Mouse (Mus musculus) neural tube, embryonic 11.5 days (tissue): ENCODE data around the gene Elmod1. TPM values are rescaled to one million over a fixed set of nuclear protein-coding genes. Genes with fewer than 3 reads are reported as not detected.

Source experiments
- ATAC-seq: fragments of 200-750 bp; cut with Nextera tagmentation; 2 replicates; pipeline ENCODE4 v1.8.0; 2017; ENCODE audit warnings: moderate number of reproducible peaks, mild to moderate bottlenecking, moderate TSS enrichment, moderate library complexity; ENCODE audit not compliant: insufficient read depth, low FRiP score, low TSS enrichment
- DNase-seq: peaks from one replicate; pipeline ENCODE4 v3.0.0-alpha.2; 2015; ENCODE audit warnings: low spot score
- H3K27ac ChIP-seq: fragments of 300-500 bp; sonication (generic); 2 replicates; pipeline ENCODE4 v1.5.1; 2014; ENCODE audit warnings: low read depth, mild to moderate bottlenecking, low read length
- H3K27me3 ChIP-seq: fragments of 300-500 bp; sonication (generic); 2 replicates; pipeline ENCODE4 v1.6.1; 2014; ENCODE audit warnings: mild to moderate bottlenecking, low read length, mixed read lengths; ENCODE audit not compliant: control insufficient read depth, insufficient read depth
- H3K36me3 ChIP-seq: fragments of 300-500 bp; sonication (generic); 2 replicates; pipeline ENCODE4 v1.6.1; 2014; ENCODE audit warnings: mild to moderate bottlenecking, low read length, moderate library complexity, mixed read lengths; ENCODE audit not compliant: control insufficient read depth, insufficient read depth
- H3K4me1 ChIP-seq: fragments of 300-500 bp; sonication (generic); 2 replicates; pipeline ENCODE4 v1.6.1; 2014; ENCODE audit warnings: low read length, mixed read lengths; ENCODE audit not compliant: control insufficient read depth, insufficient read depth
- H3K4me2 ChIP-seq: fragments of 300-500 bp; sonication (generic); 2 replicates; pipeline ENCODE4 v1.6.1; 2014; ENCODE audit warnings: low read depth, mild to moderate bottlenecking, moderate library complexity
- H3K4me3 ChIP-seq: fragments of 300-500 bp; sonication (generic); 2 replicates; pipeline ENCODE4 v1.5.1; 2014; ENCODE audit warnings: low read depth, low read length
- H3K9ac ChIP-seq: fragments of 300-500 bp; sonication (generic); 2 replicates; pipeline ENCODE4 v1.6.1; 2014; ENCODE audit warnings: mild to moderate bottlenecking, low read length
- H3K9me3 ChIP-seq: fragments of 300-500 bp; sonication (generic); 2 replicates; pipeline ENCODE4 v1.6.1; 2016; ENCODE audit warnings: low read length; ENCODE audit not compliant: control insufficient read depth
- WGBS: fragments of 180-500 bp; shearing (Covaris S2); extraction: QIAGEN DNeasy Blood & Tissue Kit; methylation state at CpG from one replicate; pipeline ENCODE4 v1.1.7; 2014; 5-methylcytosine and 5-hydroxymethylcytosine counted together
- polyA plus RNA-seq: library from polyadenylated mRNA; unstranded; fragments of >200 nt; fragmentation: Nextera tagmentation; extraction: Ambion mirVana; gene quantifications from 2 replicates; pipeline ENCODE4 v1.2.1, GENCODE M21; 2014

Gene Elmod1
- polyA plus RNA-seq, 1 experiment from 2014 or later, result 2.7 TPM

- H3K4me2 ChIP-seq, result no peak overlapping the region
- H3K36me3 ChIP-seq, result no peaks in the 10 kb centered on the region
- DNase-seq, result no peak
- 34% methylated on average over 7 of the region's 7 CpGs for WGBS
- no peaks in the 10 kb centered on the region for H3K27me3 ChIP-seq
- H3K4me1 ChIP-seq, result no peaks in the 10 kb centered on the region
- H3K9me3 ChIP-seq, result no peaks in the 10 kb centered on the region
- H3K4me3 ChIP-seq, result no peak overlapping the region
- no peak overlapping the region for H3K27ac ChIP-seq
- H3K9ac ChIP-seq, result no peak overlapping the region
- no peak for ATAC-seq
Observed at GRCm38 (mm10) chr9:53930906-53931305, 44.2 kb downstream of the Elmod1 start.

GRCm38 (mm10) chr9:53921061-53921460 is 54.0 kb downstream of the Elmod1 start:
- DNase-seq (no peak), ATAC-seq (no peak)
- Histone ChIP-seq H3K9ac (no peak overlapping the region), H3K4me3 (no peak overlapping the region), H3K4me1 (no peaks in the 10 kb centered on the region), H3K4me2 (no peak overlapping the region), H3K9me3 (no peaks in the 10 kb centered on the region), H3K27ac (no peak overlapping the region), H3K27me3 (no peaks in the 10 kb centered on the region), H3K36me3 (no peaks in the 10 kb centered on the region)
- 97% methylated on average over 1 of the region's 1 CpGs for WGBS

- DNase-seq (peak; percentile 19), ATAC-seq (no peak)
- Histone ChIP-seq H3K9me3 (no peaks in the 10 kb centered on the region), H3K4me1 (no peaks in the 10 kb centered on the region), H3K27ac (0 out of 2 replicates have a peak overlapping the region, but pooled peaks have one; percentile 34), H3K4me2 (no peak overlapping the region), H3K36me3 (no peaks in the 10 kb centered on the region), H3K9ac (no peak overlapping the region), H3K4me3 (no peak overlapping the region), H3K27me3 (no peaks in the 10 kb centered on the region)
- 67% methylated on average over 10 of the region's 10 CpGs for WGBS
Observed at GRCm38 (mm10) chr9:53915929-53916721, 59.0 kb downstream of the Elmod1 start.

GRCm38 (mm10) chr9:53910823-53911222 is 64.3 kb downstream of the Elmod1 start:
- no peak overlapping the region for H3K27ac ChIP-seq
- no peak overlapping the region for H3K9ac ChIP-seq
- H3K4me3 ChIP-seq, result no peak overlapping the region
- no peaks in the 10 kb centered on the region for H3K27me3 ChIP-seq
- ATAC-seq, result no peak
- H3K4me1 ChIP-seq, result no peaks in the 10 kb centered on the region
- whole genome bisulfite sequencing, result 85% methylated on average over 2 of the region's 2 CpGs
- no peak for DNase-seq
- no peaks in the 10 kb centered on the region for H3K36me3 ChIP-seq
- no peak overlapping the region for H3K4me2 ChIP-seq
- no peaks in the 10 kb centered on the region for H3K9me3 ChIP-seq

GRCm38 (mm10) chr9:53910331-53910730 is 64.8 kb downstream of the Elmod1 start:
- no peaks in the 10 kb centered on the region for H3K9me3 ChIP-seq
- ATAC-seq, result no peak
- no peaks in the 10 kb centered on the region for H3K27me3 ChIP-seq
- no peak overlapping the region for H3K4me2 ChIP-seq
- no peak overlapping the region for H3K9ac ChIP-seq
- 84% methylated on average over 5 of the region's 5 CpGs for WGBS
- no peaks in the 10 kb centered on the region for H3K4me1 ChIP-seq
- H3K27ac ChIP-seq, result no peak overlapping the region
- H3K4me3 ChIP-seq, result no peak overlapping the region
- no peaks in the 10 kb centered on the region for H3K36me3 ChIP-seq
- no peak for DNase-seq

GRCm38 (mm10) chr9:53906798-53907197 is 68.3 kb downstream of the Elmod1 start:
- WGBS, result 90% methylated on average over 10 of the region's 10 CpGs
- Histone ChIP-seq H3K9me3 (no peaks in the 10 kb centered on the region), H3K4me2 (no peak overlapping the region), H3K27me3 (no peaks in the 10 kb centered on the region), H3K4me1 (no peaks in the 10 kb centered on the region), H3K4me3 (no peak overlapping the region), H3K36me3 (no peaks in the 10 kb centered on the region), H3K9ac (no peak overlapping the region), H3K27ac (no peak overlapping the region)
- DNase-seq (no peak), ATAC-seq (no peak)

GRCm38 (mm10) chr9:53905418-53905817 is 69.7 kb downstream of the Elmod1 start:
- WGBS, result 55% methylated on average over 3 of the region's 3 CpGs
- H3K27ac ChIP-seq, result no peak overlapping the region
- ATAC-seq (no peak), DNase-seq (no peak)
- no peak overlapping the region for H3K9ac ChIP-seq
- H3K9me3 ChIP-seq, result no peaks in the 10 kb centered on the region
- H3K36me3 ChIP-seq, result no peaks in the 10 kb centered on the region
- H3K4me1 ChIP-seq, result no peaks in the 10 kb centered on the region
- no peak overlapping the region for H3K4me2 ChIP-seq
- H3K4me3 ChIP-seq, result no peak overlapping the region
- no peaks in the 10 kb centered on the region for H3K27me3 ChIP-seq

GRCm38 (mm10) chr9:53903215-53903842 is 71.8 kb downstream of the Elmod1 start:
- H3K9me3 ChIP-seq, result no peaks in the 10 kb centered on the region
- H3K27ac ChIP-seq, result no peak overlapping the region
- H3K4me1 ChIP-seq, result no peaks in the 10 kb centered on the region
- 86% methylated on average over 7 of the region's 7 CpGs for WGBS
- no peak overlapping the region for H3K9ac ChIP-seq
- no peak overlapping the region for H3K4me2 ChIP-seq
- no peaks in the 10 kb centered on the region for H3K36me3 ChIP-seq
- DNase-seq (no peak), ATAC-seq (no peak)
- H3K4me3 ChIP-seq, result no peak overlapping the region
- no peaks in the 10 kb centered on the region for H3K27me3 ChIP-seq

- Histone ChIP-seq H3K9ac (no peak overlapping the region), H3K9me3 (no peaks in the 10 kb centered on the region), H3K36me3 (no peaks in the 10 kb centered on the region), H3K27me3 (no peaks in the 10 kb centered on the region), H3K4me2 (no peak overlapping the region), H3K27ac (no peak overlapping the region), H3K4me1 (no peaks in the 10 kb centered on the region), H3K4me3 (no peak overlapping the region)
- WGBS, result 94% methylated on average over 6 of the region's 6 CpGs
- DNase-seq, result no peak
- ATAC-seq, result no peak
Observed at GRCm38 (mm10) chr9:53899836-53900235, 75.3 kb downstream of the Elmod1 start.
